Mouse (Mus musculus): Measurements from ENCODE around the gene Mrgprf.

The Mrgprf gene

DNA sequence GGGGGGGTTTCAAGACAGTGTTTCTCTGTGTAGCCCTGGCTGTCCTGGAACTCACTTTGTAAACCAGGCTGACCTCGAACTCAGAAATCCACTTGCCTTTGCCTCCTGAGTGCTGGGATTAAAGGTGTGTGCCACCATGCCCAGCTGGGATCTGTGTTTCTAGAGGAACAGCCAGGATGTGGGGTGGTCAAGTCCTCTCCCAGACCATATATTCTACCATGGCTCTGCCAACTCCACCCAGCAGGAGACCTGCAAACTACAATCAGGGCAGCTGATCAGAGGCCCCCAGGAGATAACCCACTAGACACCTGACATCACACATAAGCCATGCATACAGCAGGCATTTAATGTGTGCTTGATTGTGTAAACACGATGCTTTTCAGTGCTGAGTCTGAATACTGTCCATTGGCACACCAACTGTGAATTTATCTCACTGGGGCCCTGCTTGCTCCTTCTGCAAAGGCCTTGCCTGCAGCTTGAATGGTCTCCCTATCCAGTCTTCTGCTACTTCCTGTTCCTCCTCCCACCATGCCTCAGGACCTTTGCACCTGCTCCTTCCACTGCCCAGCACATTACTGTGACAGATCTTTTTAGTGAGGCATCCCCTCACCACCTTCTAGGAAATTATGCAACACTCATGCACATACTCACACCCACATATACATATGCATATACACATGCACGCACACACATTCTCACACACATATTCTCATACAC, 35.1 kb downstream of the Mrgprf start:
- DNase-seq (ENCODE audit: low spot score in 2 of 2) = no peak

DNA sequence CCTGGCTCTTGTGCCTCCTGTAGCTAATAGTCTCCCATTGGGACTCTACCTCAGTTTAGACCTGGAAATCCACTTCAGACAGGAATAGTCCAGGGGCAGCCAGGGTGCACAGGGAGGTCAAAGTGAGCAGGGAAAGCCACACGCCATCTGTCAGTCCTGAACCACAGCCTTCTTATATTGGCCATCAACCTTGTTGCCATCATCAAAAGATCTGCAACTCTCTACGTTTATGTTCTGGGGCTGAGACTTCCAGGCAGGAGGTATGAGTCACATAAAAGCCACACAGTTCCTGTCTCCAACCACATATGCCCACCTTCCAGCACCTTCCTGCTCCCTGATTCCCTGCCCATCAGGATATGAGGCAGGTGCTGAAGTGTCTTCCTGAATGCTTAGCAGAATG, 37.3 kb downstream of the Mrgprf start:
- no peak for DNase-seq (ENCODE audit: low spot score in 2 of 2)

DNA sequence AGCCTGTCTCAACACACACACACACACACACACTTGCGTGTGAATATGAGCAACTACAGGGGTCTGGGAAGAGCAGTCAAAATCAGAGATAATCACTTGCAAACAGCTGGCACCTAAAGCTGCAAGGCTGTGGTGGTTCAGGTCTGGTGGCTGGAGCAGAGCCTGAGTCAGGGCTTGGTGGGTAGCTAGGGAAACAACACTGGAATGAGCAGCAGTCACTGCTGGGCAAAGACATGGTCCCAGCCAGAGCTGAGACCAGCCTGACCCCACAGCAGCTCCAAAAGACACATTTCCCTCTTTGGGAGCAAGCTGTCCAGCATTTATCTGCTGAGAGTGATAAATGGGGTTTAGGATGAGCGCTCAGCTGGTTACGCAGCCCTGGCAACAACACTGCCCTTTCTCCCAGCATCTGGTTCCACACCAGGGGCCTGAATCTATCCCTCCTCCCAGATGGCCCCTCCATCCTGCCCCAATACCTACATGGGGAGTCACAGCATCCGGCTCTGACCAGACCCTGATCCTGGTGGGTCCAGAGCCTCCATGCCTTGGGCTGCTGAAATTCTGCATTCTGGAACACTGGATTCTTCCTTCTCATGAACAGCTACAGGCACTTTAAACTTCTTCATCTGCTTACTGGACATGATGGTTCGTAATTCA, 39.7 kb downstream of the Mrgprf start:
- DNase-seq (ENCODE audit: low spot score in 2 of 2) = no peak

Data from left cerebral cortex, adult 9 months (tissue).